ENCODE assay signal across 28 mouse cellular contexts in genomic region chr13:52001811-52002210, GRCm38 (mm10).
DNase-seq lines count a peak whose midpoint lies in the region; ATAC-seq and TF ChIP-seq lines count a peak whose summit lies in the region.
"Had no signal": no experiment of that assay in that cellular context is flagged by ENCODE, and none has a peak within 500 bp of the region (broad histone marks: within the 10 kb centered on the region; RNA-seq: fewer than 3 reads in every experiment).

No protein-coding gene starts in this region.

- peak overlapping the region; percentile 55 for H3K27ac ChIP-seq in embryonic facial prominence, embryonic 13.5 days
- no peak overlapping the region for H3K27ac ChIP-seq in intestine, postnatal 0 days (ENCODE audit: low read depth, low read length)
- H3K27ac ChIP-seq: forebrain, embryonic 10.5 days; forebrain, embryonic 15.5 days; heart, embryonic 13.5 days; hindbrain, embryonic 14.5 days; kidney, embryonic 15.5 days; lung, embryonic 15.5 days; midbrain, embryonic 12.5 days; neural tube, embryonic 13.5 days had no signal

- H3K27me3 ChIP-seq in embryonic facial prominence, embryonic 13.5 days, result no peaks in the 10 kb centered on the region
- H3K27me3 ChIP-seq in intestine, postnatal 0 days (replicated peaks; ENCODE audit: control insufficient read depth, insufficient read depth, low read length), result no peaks in the 10 kb centered on the region
- H3K27me3 ChIP-seq: forebrain, embryonic 15.5 days; heart, embryonic 13.5 days; kidney, embryonic 15.5 days; lung, embryonic 15.5 days; midbrain, embryonic 12.5 days; neural tube, embryonic 13.5 days had no signal

- peaks cover 15% of the 10 kb centered on the region for H3K4me1 ChIP-seq in embryonic facial prominence, embryonic 13.5 days
- no peaks in the 10 kb centered on the region for H3K4me1 ChIP-seq in intestine, postnatal 0 days (replicated peaks; ENCODE audit: control insufficient read depth, insufficient read depth, low read length)
- H3K4me1 ChIP-seq: forebrain, embryonic 15.5 days; kidney, embryonic 15.5 days; midbrain, embryonic 12.5 days; neural tube, embryonic 13.5 days had no signal

- 33% methylated on average over 12 of the region's 12 CpGs for WGBS in embryonic facial prominence, embryonic 13.5 days
- WGBS in intestine, postnatal 0 days, result 70% methylated on average over 12 of the region's 12 CpGs

- H3K4me2 ChIP-seq in embryonic facial prominence, embryonic 13.5 days, result no peak overlapping the region
- no peak overlapping the region for H3K4me2 ChIP-seq in intestine, postnatal 0 days (replicated peaks; ENCODE audit: low read depth)
- H3K4me2 ChIP-seq: forebrain, embryonic 15.5 days; heart, embryonic 13.5 days; hindbrain, embryonic 14.5 days; kidney, embryonic 15.5 days; liver, embryonic 11.5 days; lung, embryonic 15.5 days; midbrain, embryonic 12.5 days; neural tube, embryonic 13.5 days had no signal

- no peak overlapping the region for H3K4me3 ChIP-seq in embryonic facial prominence, embryonic 13.5 days
- no peak overlapping the region for H3K4me3 ChIP-seq in intestine, postnatal 0 days (ENCODE audit: low read depth, low read length)
- H3K4me3 ChIP-seq: forebrain, embryonic 10.5 days; forebrain, embryonic 15.5 days; heart, embryonic 13.5 days; kidney, embryonic 15.5 days; lung, embryonic 15.5 days; megakaryocyte, embryonic 14.5 days; midbrain, embryonic 12.5 days; neural tube, embryonic 13.5 days had no signal

- no peak overlapping the region for H3K9ac ChIP-seq in embryonic facial prominence, embryonic 13.5 days
- no peak overlapping the region for H3K9ac ChIP-seq in intestine, postnatal 0 days (ENCODE audit: low read depth, low read length)
- H3K9ac ChIP-seq: forebrain, embryonic 15.5 days; heart, embryonic 13.5 days; hindbrain, embryonic 14.5 days; kidney, embryonic 15.5 days; lung, embryonic 15.5 days; midbrain, embryonic 12.5 days; neural tube, embryonic 13.5 days had no signal

- TF ChIP-seq CTCF in intestine, postnatal 0 days (IDR thresholded peaks at IDR 0.05; ENCODE audit: low read depth), result no peak

- no peaks in the 10 kb centered on the region for H3K9me3 ChIP-seq in embryonic facial prominence, embryonic 13.5 days
- no peaks in the 10 kb centered on the region for H3K9me3 ChIP-seq in intestine, postnatal 0 days (ENCODE audit: control insufficient read depth)
- H3K9me3 ChIP-seq: forebrain, embryonic 10.5 days; forebrain, embryonic 15.5 days; heart, embryonic 13.5 days; kidney, embryonic 15.5 days; lung, embryonic 15.5 days; midbrain, embryonic 12.5 days; neural tube, embryonic 13.5 days had no signal

- DNase-seq in urinary bladder, postnatal 14 days (ENCODE audit: low spot score), result peak; percentile 14
- no peak for DNase-seq in urinary bladder, adult 2 months (ENCODE audit: low spot score)
- DNase-seq in forelimb bud, embryonic 11.5 days (ENCODE audit: low read depth, low spot score), result peak; percentile 16
- no peak for DNase-seq in cerebellum, adult 8-10 months
- no peak for DNase-seq in testis, postnatal 10 days (ENCODE audit: low spot score)
- DNase-seq: adrenal gland, postnatal 25 days; cerebellum, adult 2 months; cerebellum, postnatal 36 days; gastrocnemius, postnatal 10 days; heart, postnatal 10 days; kidney, adult 18-20 months; kidney, postnatal 4 days; left cerebral cortex, postnatal 4 days; lung, postnatal 4 days; right cerebral cortex, postnatal 4 days had no signal

- no peak for ATAC-seq in embryonic facial prominence, embryonic 13.5 days (ENCODE audit: insufficient number of reproducible peaks, insufficient read depth, low FRiP score, low TSS enrichment, low read depth)
- no peak for ATAC-seq in intestine, postnatal 0 days
- ATAC-seq: forebrain, embryonic 15.5 days; inflammation-experienced regulatory T-cells, adult 6 months had no signal

- no peaks in the 10 kb centered on the region for H3K36me3 ChIP-seq in embryonic facial prominence, embryonic 13.5 days
- H3K36me3 ChIP-seq in intestine, postnatal 0 days (ENCODE audit: control insufficient read depth, insufficient read depth), result no peaks in the 10 kb centered on the region
- H3K36me3 ChIP-seq: forebrain, embryonic 10.5 days; forebrain, embryonic 15.5 days; heart, embryonic 13.5 days; kidney, embryonic 15.5 days; lung, embryonic 15.5 days; midbrain, embryonic 12.5 days; neural tube, embryonic 13.5 days had no signal

Comparison
In these comparisons a context has a peak if more than half of its experiments do, and no peak if none do; other contexts are left out.
1. DNase-seq: peak in urinary bladder, postnatal 14 days (single experiment) and forelimb bud, embryonic 11.5 days (single experiment); none in urinary bladder, adult 2 months (single experiment), cerebellum, adult 8-10 months (single experiment) and testis, postnatal 10 days (single experiment).